Mouse (Mus musculus): ENCODE results near the gene Ppfibp2.

GRCm38 (mm10) chr7:107620137-107620536 is 25.1 kb downstream of the Ppfibp2 start:
- TF ChIP-seq CTCF (IDR thresholded peaks at IDR 0.05; ENCODE audit: low read depth) (no peak), EP300 (IDR thresholded peaks at IDR 0.05; ENCODE audit: low read depth) (no peak)
